Mouse (Mus musculus) fibroblast of lung, adult 2 months (primary cell): ENCODE measurements at regions not wholly inside any gene's neighbourhood (a gene's known extent, or its start where the extent isn't known, plus 50 kb on each side); places are given as distances from the start of the nearest gene placed in this dataset.

Experiments
- DNase-seq: peaks from one replicate; pipeline ENCODE4 v3.0.0-alpha.2; 2011; ENCODE audit warnings: low read depth

DNA sequence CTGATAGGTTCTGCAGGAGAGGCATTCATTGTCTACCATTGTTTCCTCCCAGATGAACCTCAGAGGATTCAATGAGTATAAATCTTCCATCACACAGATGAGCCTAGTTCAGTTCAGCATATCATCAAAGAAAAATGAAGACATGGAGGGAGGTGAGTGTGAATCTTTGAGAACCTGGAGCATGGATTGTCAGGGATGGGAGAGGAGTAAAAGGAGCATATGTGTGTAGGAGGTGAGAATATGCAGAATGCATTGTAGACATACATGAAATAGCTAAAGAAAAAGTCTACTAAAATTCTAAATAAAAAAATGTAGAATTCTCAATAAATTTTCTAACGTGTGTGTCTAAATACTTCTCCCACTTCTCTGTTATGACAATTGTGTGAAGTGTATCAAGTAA lies 284.8 kb upstream of the Kif2b start:
- no peak for DNase-seq

- DNase-seq = peak; percentile 11
Measured at GRCm38 (mm10) chr11:91856473-91856872, 279.1 kb upstream of the Kif2b start.

DNA sequence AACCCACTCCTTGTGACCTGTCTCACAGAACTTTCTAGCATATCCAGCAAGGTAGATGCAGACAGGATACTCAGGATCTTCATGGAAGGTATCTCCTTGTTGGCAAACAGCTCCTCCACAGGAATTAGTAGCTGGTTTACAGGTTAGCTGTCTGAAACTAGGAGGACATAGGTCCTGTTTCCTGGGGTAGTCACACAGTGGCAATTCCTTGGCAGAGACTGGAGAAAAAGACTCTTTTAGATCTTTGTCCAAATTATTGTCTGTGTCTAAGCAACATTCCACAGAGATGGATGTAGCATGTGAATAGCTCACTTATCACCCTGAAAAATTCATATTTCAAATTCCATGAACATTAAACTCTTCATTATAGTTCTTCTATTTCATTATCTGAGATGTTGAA lies 253.8 kb upstream of the Kif2b start:
- DNase-seq = no peak

GRCm38 (mm10) chr11:91820826-91821225 lies 243.5 kb upstream of the Kif2b start:
- DNase-seq = no peak
